ENCODE assay signal across 12 mouse cellular contexts in the genomic region with DNA sequence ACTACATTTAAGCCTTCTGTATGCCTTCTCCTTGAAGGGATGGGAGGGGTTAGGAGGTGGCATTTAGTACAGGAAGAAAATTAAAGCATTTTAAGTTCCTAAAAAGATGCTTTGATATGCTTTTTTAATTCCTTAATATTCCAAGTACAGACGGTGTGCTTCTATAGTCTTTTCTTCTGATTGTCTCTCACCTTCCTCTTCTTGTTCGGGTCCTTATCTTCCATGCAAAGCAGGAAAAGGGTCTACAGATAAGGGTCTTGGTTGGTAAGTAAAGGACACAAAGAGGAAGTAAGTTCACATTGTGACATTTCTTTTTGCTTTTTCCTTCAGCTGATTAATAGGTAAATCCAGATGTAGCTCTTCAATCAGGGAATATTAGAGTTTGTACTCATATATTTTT.
"Had no signal": no experiment of that assay in that cellular context is flagged by ENCODE, and none has a peak within 500 bp of the region (broad histone marks: within the 10 kb centered on the region; RNA-seq: fewer than 3 reads in every experiment).

No protein-coding gene starts in this region.

- H3K4me1 ChIP-seq: limb, embryonic 13.5 days had no signal

- H3K27ac ChIP-seq: layer of hippocampus, adult 2 months; limb, embryonic 13.5 days; liver, embryonic 14.5 days; midbrain, embryonic 12.5 days had no signal

- H3K9ac ChIP-seq: limb, embryonic 13.5 days; liver, embryonic 14.5 days; midbrain, embryonic 12.5 days; neural tube, embryonic 13.5 days had no signal

- H3K27me3 ChIP-seq: limb, embryonic 13.5 days; midbrain, embryonic 12.5 days; neural tube, embryonic 13.5 days had no signal

- H3K36me3 ChIP-seq: limb, embryonic 13.5 days; midbrain, embryonic 12.5 days; neural tube, embryonic 13.5 days had no signal

- DNase-seq: kidney, postnatal 4 days; left cerebral cortex, postnatal 4 days; lung, adult 18-20 months; right cerebral cortex, postnatal 14 days; thymus, postnatal 4 days had no signal

- H3K4me3 ChIP-seq: layer of hippocampus, adult 2 months; limb, embryonic 13.5 days; midbrain, embryonic 12.5 days; neural tube, embryonic 13.5 days had no signal

- H3K9me3 ChIP-seq: limb, embryonic 13.5 days; midbrain, embryonic 12.5 days; neural tube, embryonic 13.5 days had no signal

- ATAC-seq: inflammation-experienced regulatory T-cells, adult 6 months; midbrain, embryonic 16.5 days had no signal

- H3K4me2 ChIP-seq: limb, embryonic 13.5 days; midbrain, embryonic 12.5 days; neural tube, embryonic 13.5 days had no signal
